Comparison of ENCODE assay signal across 9 mouse cellular contexts in genomic region chr5:137647827-137648601, GRCm38 (mm10). TPM values are rescaled to one million over a fixed set of nuclear protein-coding genes. Genes with fewer than 3 reads are reported as not detected.
DNase-seq lines count a peak whose midpoint lies in the region; ATAC-seq and TF ChIP-seq lines count a peak whose summit lies in the region.
"Had no signal": no experiment of that assay in that cellular context is flagged by ENCODE, and none has a peak within 500 bp of the region (broad histone marks: within the 10 kb centered on the region; RNA-seq: fewer than 3 reads in every experiment).

No protein-coding gene starts in this region.

- ATAC-seq in forebrain, embryonic 13.5 days: peak; percentile 39; the same call in 1 of the 2 replicates
- no peak for ATAC-seq in forebrain, embryonic 12.5 days (ENCODE audit: low FRiP score)
- no peak for ATAC-seq in midbrain, embryonic 14.5 days (ENCODE audit: low FRiP score, low TSS enrichment)
- 0 out of 2 replicates have a peak, but pooled peaks have one; percentile 35 for ATAC-seq in limb, embryonic 14.5 days (ENCODE audit: low FRiP score, low read depth)

- no peak overlapping the region for H3K4me2 ChIP-seq in forebrain, embryonic 13.5 days
- no peak overlapping the region for H3K4me2 ChIP-seq in forebrain, embryonic 12.5 days
- no peak overlapping the region for H3K4me2 ChIP-seq in midbrain, embryonic 14.5 days (ENCODE audit: low read length)
- H3K4me2 ChIP-seq in limb, embryonic 14.5 days (replicated peaks; ENCODE audit: low read depth, low read length, severe bottlenecking): no peak overlapping the region

- TF ChIP-seq POLR2A in limb, embryonic 14.5 days (IDR thresholded peaks at IDR 0.05; ENCODE audit: borderline replicate concordance, extremely low read depth, insufficient read depth, insufficient read length): no peak

- H3K27me3 ChIP-seq in forebrain, embryonic 13.5 days: peaks cover 47% of the 10 kb centered on the region
- peaks cover 50% of the 10 kb centered on the region for H3K27me3 ChIP-seq in forebrain, embryonic 12.5 days
- H3K27me3 ChIP-seq in midbrain, embryonic 14.5 days (ENCODE audit: control insufficient read depth, insufficient read depth, low read length): peaks cover 29% of the 10 kb centered on the region
- H3K27me3 ChIP-seq in midbrain, embryonic 10.5 days (ENCODE audit: low read depth, poor library complexity, severe bottlenecking): peaks cover 45% of the 10 kb centered on the region
- peaks cover 21% of the 10 kb centered on the region for H3K27me3 ChIP-seq in limb, embryonic 14.5 days (ENCODE audit: control insufficient read depth, insufficient read depth, low read length)
- H3K27me3 ChIP-seq in splenic B cell, adult 2 months (ENCODE audit: control insufficient read depth, insufficient read depth, low read length, poor library complexity, severe bottlenecking): no peaks in the 10 kb centered on the region

- WGBS in forebrain, embryonic 13.5 days: 78% methylated on average over 9 of the region's 9 CpGs
- 80% methylated on average over 9 of the region's 9 CpGs for WGBS in forebrain, embryonic 12.5 days
- 79% methylated on average over 9 of the region's 9 CpGs for WGBS in midbrain, embryonic 14.5 days
- 80% methylated on average over 9 of the region's 9 CpGs for WGBS in midbrain, embryonic 10.5 days
- 18% methylated on average over 9 of the region's 9 CpGs for WGBS in limb, embryonic 14.5 days

- H3K9me3 ChIP-seq in forebrain, embryonic 13.5 days (replicated peaks): no peaks in the 10 kb centered on the region
- H3K9me3 ChIP-seq in forebrain, embryonic 12.5 days: no peaks in the 10 kb centered on the region
- H3K9me3 ChIP-seq in midbrain, embryonic 14.5 days (ENCODE audit: control insufficient read depth, low read length): no peaks in the 10 kb centered on the region
- no peaks in the 10 kb centered on the region for H3K9me3 ChIP-seq in midbrain, embryonic 10.5 days (replicated peaks)
- H3K9me3 ChIP-seq in limb, embryonic 14.5 days (ENCODE audit: control insufficient read depth, low read length): no peaks in the 10 kb centered on the region

- no peak overlapping the region for H3K4me3 ChIP-seq in forebrain, embryonic 13.5 days
- no peak overlapping the region for H3K4me3 ChIP-seq in forebrain, embryonic 12.5 days (replicated peaks)
- no peak overlapping the region for H3K4me3 ChIP-seq in midbrain, embryonic 14.5 days (replicated peaks; ENCODE audit: low read depth, low read length)
- no peak overlapping the region for H3K4me3 ChIP-seq in midbrain, embryonic 10.5 days
- H3K4me3 ChIP-seq in limb, embryonic 14.5 days (replicated peaks; ENCODE audit: low read length): no peak overlapping the region

- H3K36me3 ChIP-seq in forebrain, embryonic 13.5 days (ENCODE audit: poor library complexity, severe bottlenecking): peaks cover 19% of the 10 kb centered on the region
- peaks cover 19% of the 10 kb centered on the region for H3K36me3 ChIP-seq in forebrain, embryonic 12.5 days (replicated peaks)
- peaks cover 12% of the 10 kb centered on the region for H3K36me3 ChIP-seq in midbrain, embryonic 14.5 days (ENCODE audit: control insufficient read depth, insufficient read depth, low read length)
- peaks cover 20% of the 10 kb centered on the region for H3K36me3 ChIP-seq in midbrain, embryonic 10.5 days
- peaks cover 8% of the 10 kb centered on the region; the same call in 1 of the 2 replicates for H3K36me3 ChIP-seq in limb, embryonic 14.5 days (ENCODE audit: control insufficient read depth, insufficient read depth, low read length)
- no peaks in the 10 kb centered on the region for H3K36me3 ChIP-seq in splenic B cell, adult 2 months (ENCODE audit: control insufficient read depth, insufficient read depth, low read length, poor library complexity, severe bottlenecking)

- peak; percentile 68 for DNase-seq in midbrain, embryonic 14.5 days
- no peak for DNase-seq in midbrain, embryonic 10.5 days (ENCODE audit: low spot score)
- DNase-seq in limb, embryonic 14.5 days (ENCODE audit: low spot score): no peak
- DNase-seq in splenic B cell, adult 2 months (ENCODE audit: low read depth, low spot score): peak; percentile 42
- DNase-seq in gastrocnemius, postnatal 25 days: no peak
- DNase-seq in lung, postnatal 25 days (ENCODE audit: low spot score): no peak

- H3K9ac ChIP-seq in forebrain, embryonic 13.5 days: no peak overlapping the region
- no peak overlapping the region for H3K9ac ChIP-seq in forebrain, embryonic 12.5 days
- H3K9ac ChIP-seq in midbrain, embryonic 14.5 days (replicated peaks; ENCODE audit: low read length): no peak overlapping the region
- no peak overlapping the region for H3K9ac ChIP-seq in limb, embryonic 14.5 days (ENCODE audit: low read depth, low read length, severe bottlenecking)

- no peak overlapping the region for H3K27ac ChIP-seq in forebrain, embryonic 13.5 days
- no peak overlapping the region for H3K27ac ChIP-seq in forebrain, embryonic 12.5 days
- no peak overlapping the region for H3K27ac ChIP-seq in midbrain, embryonic 14.5 days (replicated peaks; ENCODE audit: low read depth, low read length)
- no peak overlapping the region for H3K27ac ChIP-seq in midbrain, embryonic 10.5 days (replicated peaks)
- no peak overlapping the region for H3K27ac ChIP-seq in limb, embryonic 14.5 days (replicated peaks; ENCODE audit: low read depth, low read length)

- peaks cover 11% of the 10 kb centered on the region for H3K4me1 ChIP-seq in forebrain, embryonic 13.5 days
- peaks cover 20% of the 10 kb centered on the region for H3K4me1 ChIP-seq in forebrain, embryonic 12.5 days
- peaks cover 14% of the 10 kb centered on the region for H3K4me1 ChIP-seq in midbrain, embryonic 14.5 days (ENCODE audit: control insufficient read depth, insufficient read depth, low read length)
- peaks cover 48% of the 10 kb centered on the region for H3K4me1 ChIP-seq in midbrain, embryonic 10.5 days
- H3K4me1 ChIP-seq in limb, embryonic 14.5 days (ENCODE audit: control insufficient read depth, insufficient read depth, low read length): peaks cover 30% of the 10 kb centered on the region

RNA-seq across cellular contexts. Expression of gene Irs3, which starts 2.5 kb away (rescaled TPM):
- 0.08 TPM in 1 of 2 replicates, not detected in the other for polyA plus RNA-seq in forebrain, embryonic 13.5 days (2015; fragmentation: Nextera tagmentation; extraction: Ambion mirVana)
- not detected in 2 replicates for polyA plus RNA-seq in forebrain, embryonic 12.5 days (2016; fragmentation: Nextera tagmentation; extraction: Ambion mirVana)
- not detected in 2 replicates for polyA plus RNA-seq in midbrain, embryonic 14.5 days (2014; fragmentation: Nextera tagmentation; extraction: Ambion mirVana)
- polyA plus RNA-seq in midbrain, embryonic 10.5 days (2016; fragmentation: Nextera tagmentation; extraction: Ambion mirVana): 0.36 and 0.48 TPM in 2 replicates
- polyA plus RNA-seq in limb, embryonic 14.5 days (2012; rRNA removed): 0.30 and 0.60 TPM in 2 replicates
- 0.15 and 0.29 TPM in 2 replicates for polyA plus RNA-seq in limb, embryonic 14.5 days (2014; fragmentation: Nextera tagmentation; extraction: Ambion mirVana)
- 1 to 10 TPM in 1 of 2 experiments, under 1 TPM in 1; 0.36 to 1.5 TPM for total RNA-seq in gastrocnemius, postnatal 25 days (2021)
- polyA plus RNA-seq: intestine, embryonic 14.5 days had no signal

RNA-seq across cellular contexts. Expression of gene Sap25, which starts 6.9 kb away (rescaled TPM):
- 7.7 and 8.3 TPM in 2 replicates for polyA plus RNA-seq in forebrain, embryonic 13.5 days (2015; fragmentation: Nextera tagmentation; extraction: Ambion mirVana)
- 9.0 and 10.5 TPM in 2 replicates for polyA plus RNA-seq in forebrain, embryonic 12.5 days (2016; fragmentation: Nextera tagmentation; extraction: Ambion mirVana)
- polyA plus RNA-seq in midbrain, embryonic 14.5 days (2014; fragmentation: Nextera tagmentation; extraction: Ambion mirVana): 4.1 and 5.6 TPM in 2 replicates
- 7.7 and 7.8 TPM in 2 replicates for polyA plus RNA-seq in midbrain, embryonic 10.5 days (2016; fragmentation: Nextera tagmentation; extraction: Ambion mirVana)
- 37.1 and 41.7 TPM in 2 replicates for polyA plus RNA-seq in limb, embryonic 14.5 days (2012; rRNA removed)
- 5.2 and 6.7 TPM in 2 replicates for polyA plus RNA-seq in limb, embryonic 14.5 days (2014; fragmentation: Nextera tagmentation; extraction: Ambion mirVana)
- total RNA-seq in gastrocnemius, postnatal 25 days (2021): 1 to 10 TPM; 1.8 to 2.7 TPM

RNA-seq across cellular contexts. Expression of gene Gm20605, which starts 19.0 kb away (rescaled TPM):
- polyA plus RNA-seq in forebrain, embryonic 13.5 days (2015; fragmentation: Nextera tagmentation; extraction: Ambion mirVana): 7.3 and 10.8 TPM in 2 replicates
- 9.6 and 10.1 TPM in 2 replicates for polyA plus RNA-seq in forebrain, embryonic 12.5 days (2016; fragmentation: Nextera tagmentation; extraction: Ambion mirVana)
- polyA plus RNA-seq in midbrain, embryonic 14.5 days (2014; fragmentation: Nextera tagmentation; extraction: Ambion mirVana): 4.4 and 6.0 TPM in 2 replicates
- polyA plus RNA-seq in midbrain, embryonic 10.5 days (2016; fragmentation: Nextera tagmentation; extraction: Ambion mirVana): 14.0 and 15.4 TPM in 2 replicates
- 16.7 and 16.8 TPM in 2 replicates for polyA plus RNA-seq in limb, embryonic 14.5 days (2012; rRNA removed)
- 7.4 and 10.4 TPM in 2 replicates for polyA plus RNA-seq in limb, embryonic 14.5 days (2014; fragmentation: Nextera tagmentation; extraction: Ambion mirVana)
- total RNA-seq in gastrocnemius, postnatal 25 days (2021): 1 to 10 TPM; 2.9 to 3.9 TPM

RNA-seq across cellular contexts. Expression of gene Lrch4, which starts 19.1 kb away (rescaled TPM):
- polyA plus RNA-seq in forebrain, embryonic 13.5 days (2015; fragmentation: Nextera tagmentation; extraction: Ambion mirVana): 24.5 and 25.0 TPM in 2 replicates
- 29.8 and 35.1 TPM in 2 replicates for polyA plus RNA-seq in forebrain, embryonic 12.5 days (2016; fragmentation: Nextera tagmentation; extraction: Ambion mirVana)
- 18.1 and 21.9 TPM in 2 replicates for polyA plus RNA-seq in midbrain, embryonic 14.5 days (2014; fragmentation: Nextera tagmentation; extraction: Ambion mirVana)
- 27.2 and 32.7 TPM in 2 replicates for polyA plus RNA-seq in midbrain, embryonic 10.5 days (2016; fragmentation: Nextera tagmentation; extraction: Ambion mirVana)
- polyA plus RNA-seq in limb, embryonic 14.5 days (2012; rRNA removed): 25.0 and 33.5 TPM in 2 replicates
- polyA plus RNA-seq in limb, embryonic 14.5 days (2014; fragmentation: Nextera tagmentation; extraction: Ambion mirVana): 36.7 and 37.1 TPM in 2 replicates
- 10 to 100 TPM; 13.9 to 15.4 TPM for total RNA-seq in gastrocnemius, postnatal 25 days (2021)

RNA-seq across cellular contexts. Expression of gene Fbxo24, which starts 19.2 kb away (rescaled TPM):
- polyA plus RNA-seq in forebrain, embryonic 13.5 days (2015; fragmentation: Nextera tagmentation; extraction: Ambion mirVana): 0.14 and 0.22 TPM in 2 replicates
- polyA plus RNA-seq in forebrain, embryonic 12.5 days (2016; fragmentation: Nextera tagmentation; extraction: Ambion mirVana): 0.26 and 0.45 TPM in 2 replicates
- 0.09 and 0.18 TPM in 2 replicates for polyA plus RNA-seq in midbrain, embryonic 14.5 days (2014; fragmentation: Nextera tagmentation; extraction: Ambion mirVana)
- polyA plus RNA-seq in midbrain, embryonic 10.5 days (2016; fragmentation: Nextera tagmentation; extraction: Ambion mirVana): 0.25 and 0.28 TPM in 2 replicates
- 0.24 and 0.28 TPM in 2 replicates for polyA plus RNA-seq in limb, embryonic 14.5 days (2012; rRNA removed)
- 0.12 and 0.15 TPM in 2 replicates for polyA plus RNA-seq in limb, embryonic 14.5 days (2014; fragmentation: Nextera tagmentation; extraction: Ambion mirVana)
- under 1 TPM; 0.16 to 0.18 TPM for total RNA-seq in gastrocnemius, postnatal 25 days (2021)

Comparison
In these comparisons a context has a peak if more than half of its experiments do, and no peak if none do; other contexts are left out.
1. ATAC-seq: peak in forebrain, embryonic 13.5 days (single experiment) and limb, embryonic 14.5 days (single experiment); none in forebrain, embryonic 12.5 days (single experiment) and midbrain, embryonic 14.5 days (single experiment).
2. DNase-seq: peak in midbrain, embryonic 14.5 days (single experiment) and splenic B cell, adult 2 months (single experiment); none in midbrain, embryonic 10.5 days (single experiment), limb, embryonic 14.5 days (single experiment), gastrocnemius, postnatal 25 days (single experiment) and lung, postnatal 25 days (single experiment).